Mouse (Mus musculus): ENCODE measurements around the gene Akap2.

DNA sequence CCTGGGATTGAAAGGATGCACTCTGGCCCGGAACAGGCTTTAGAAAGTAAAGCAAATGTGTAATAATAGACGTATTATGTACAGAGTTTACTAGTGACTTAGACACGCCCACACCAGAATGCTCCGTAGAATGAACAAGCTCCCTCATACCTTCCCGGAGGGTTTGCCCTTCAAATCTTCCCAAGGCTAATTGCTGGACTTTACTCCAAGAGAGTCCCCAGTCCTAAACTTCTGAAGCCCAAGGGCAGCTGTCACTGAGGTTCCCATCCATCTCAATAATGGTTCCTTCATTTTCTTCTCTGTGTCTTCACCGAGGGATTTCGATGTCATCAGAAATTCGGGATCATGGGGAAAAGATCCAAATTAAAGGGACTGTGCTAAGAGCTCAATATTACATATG lies 172.3 kb downstream of the Akap2 start:
- TF ChIP-seq POLR2A (IDR thresholded peaks at IDR 0.05; ENCODE audit: insufficient read depth, low read depth, low read length), result no peak
- no peak for TF ChIP-seq CTCF (IDR thresholded peaks at IDR 0.05; ENCODE audit: insufficient read depth, low read depth, low read length)
